Mouse (Mus musculus): Measurements from ENCODE around the gene Mia3.
"Not testable (repeated sequence)": the region's sequence is repeated elsewhere in the genome, so short reads cannot be mapped to it uniquely, and the experiment has no call there.

The Mia3 gene

GRCm38 (mm10) chr1:183344886-183345816 lies 24.2 kb downstream of the Mia3 start:
- DNase-seq, result peak; percentile 84

- not testable (repeated sequence) for DNase-seq
Measured at GRCm38 (mm10) chr1:183342902-183343301, 26.5 kb downstream of the Mia3 start.

GRCm38 (mm10) chr1:183327171-183327570 lies 42.2 kb downstream of the Mia3 start:
- DNase-seq, result no peak

GRCm38 (mm10) chr1:183324433-183324832 lies 44.9 kb downstream of the Mia3 start:
- DNase-seq, result no peak

- no peak for DNase-seq
Measured at GRCm38 (mm10) chr1:183323923-183324322, 45.4 kb downstream of the Mia3 start.

GRCm38 (mm10) chr1:183322496-183322895 lies 46.9 kb downstream of the Mia3 start:
- DNase-seq, result not testable (repeated sequence)

- DNase-seq, result no peak
Measured at GRCm38 (mm10) chr1:183320708-183321107, 48.6 kb downstream of the Mia3 start.

GRCm38 (mm10) chr1:183315783-183316182 lies 53.6 kb downstream of the Mia3 start:
- no peak for DNase-seq

GRCm38 (mm10) chr1:183312076-183312475 lies 57.3 kb downstream of the Mia3 start:
- no peak for DNase-seq

- DNase-seq, result not testable (repeated sequence)
Measured at GRCm38 (mm10) chr1:183309601-183310000, 59.8 kb downstream of the Mia3 start.

GRCm38 (mm10) chr1:183308476-183308875 lies 60.9 kb downstream of the Mia3 start:
- no peak for DNase-seq

- no peak for DNase-seq
Measured at GRCm38 (mm10) chr1:183307555-183307954, 61.8 kb downstream of the Mia3 start.

GRCm38 (mm10) chr1:183299161-183299560 lies 70.2 kb downstream of the Mia3 start:
- peak; percentile 87 for DNase-seq

- DNase-seq, result no peak
Measured at GRCm38 (mm10) chr1:183297886-183298489, 71.4 kb downstream of the Mia3 start.

GRCm38 (mm10) chr1:183297473-183297885 lies 71.9 kb downstream of the Mia3 start:
- DNase-seq, result peak; percentile 73

GRCm38 (mm10) chr1:183296877-183297383 lies 72.4 kb downstream of the Mia3 start, which contains the start of gene Brox:
TSS of gene Brox (minus strand) at chr1:183297269.
- peak; percentile 92 for DNase-seq

GRCm38 (mm10) chr1:183296465-183296864 lies 72.9 kb downstream of the Mia3 start, which contains the start of gene Aida:
TSS of gene Aida (plus strand) at chr1:183296590.
- peak; percentile 65 for DNase-seq

GRCm38 (mm10) chr1:183289576-183289975 lies 79.8 kb downstream of the Mia3 start:
- no peak for DNase-seq

GRCm38 (mm10) chr1:183288351-183288750 lies 81.0 kb downstream of the Mia3 start:
- no peak for DNase-seq
